Mouse (Mus musculus) forebrain, embryonic 13.5 days (tissue): Measurements from ENCODE around the gene Gbp2b. TPM values are rescaled to one million over a fixed set of nuclear protein-coding genes. Genes with fewer than 3 reads are reported as not detected.
"Not testable (repeated sequence)": the region's sequence is repeated elsewhere in the genome, so short reads cannot be mapped to it uniquely, and the experiment has no call there.

Source experiments
- ATAC-seq: fragments of 200-750 bp; cut with Nextera tagmentation; 2 replicates; pipeline ENCODE4 v1.8.0; 2017
- H3K27ac ChIP-seq: fragments of 300-500 bp; sonication (generic); 2 replicates; pipeline ENCODE4 v1.5.1; 2015; ENCODE audit warnings: inconsistent platforms, mild to moderate bottlenecking, moderate library complexity
- H3K27me3 ChIP-seq: fragments of 300-500 bp; sonication (generic); 2 replicates; pipeline ENCODE4 v1.6.1; 2015; ENCODE audit warnings: mild to moderate bottlenecking, inconsistent platforms
- H3K36me3 ChIP-seq: fragments of 300-500 bp; sonication (generic); 2 replicates; pipeline ENCODE4 v1.6.1; 2015; ENCODE audit warnings: mild to moderate bottlenecking, inconsistent platforms; ENCODE audit not compliant: poor library complexity, severe bottlenecking
- H3K4me1 ChIP-seq: fragments of 300-500 bp; sonication (generic); 2 replicates; pipeline ENCODE4 v1.6.1; 2015; ENCODE audit warnings: inconsistent platforms
- H3K4me2 ChIP-seq: fragments of 300-500 bp; sonication (generic); 2 replicates; pipeline ENCODE4 v1.6.1; 2015; ENCODE audit warnings: inconsistent platforms, mild to moderate bottlenecking, moderate library complexity
- H3K4me3 ChIP-seq: fragments of 300-500 bp; sonication (generic); 2 replicates; pipeline ENCODE4 v1.5.1; 2015; ENCODE audit warnings: mild to moderate bottlenecking, inconsistent platforms
- H3K9ac ChIP-seq: fragments of 300-500 bp; sonication (generic); 2 replicates; pipeline ENCODE4 v1.6.1; 2015; ENCODE audit warnings: mild to moderate bottlenecking, inconsistent platforms
- H3K9me3 ChIP-seq: fragments of 300-500 bp; sonication (generic); replicated peaks from 2 replicates; pipeline ENCODE4 v1.6.1; 2016; ENCODE audit warnings: inconsistent platforms
- WGBS: fragments of 180-500 bp; shearing (Covaris S2); methylation state at CpG from one replicate; pipeline ENCODE4 v1.1.7; 2015; 5-methylcytosine and 5-hydroxymethylcytosine counted together
- polyA plus RNA-seq: library from polyadenylated mRNA; unstranded; fragments of >200 nt; fragmentation: Nextera tagmentation; extraction: Ambion mirVana; gene quantifications from 2 replicates; pipeline ENCODE4 v1.2.1, GENCODE M21; 2015

Gene Gbp2b
- polyA plus RNA-seq: not detected in 2 replicates

GRCm38 (mm10) chr3:142594547-142594946, at the start of gene Gbp2b:
TSS of gene Gbp2b (plus strand) at chr3:142594847.
- Histone ChIP-seq H3K27ac (no peak within 1 kb of the TSS), H3K36me3 (no peaks in the 10 kb centered on the region), H3K4me2 (no peak within 1 kb of the TSS), H3K9me3 (no peaks in the 10 kb centered on the region), H3K4me3 (no peak within 1 kb of the TSS), H3K4me1 (no peaks in the 10 kb centered on the region), H3K27me3 (no peaks in the 10 kb centered on the region), H3K9ac (no peak within 1 kb of the TSS)
- 88% methylated on average over 1 of the region's 1 CpGs for WGBS
- ATAC-seq: no peak

GRCm38 (mm10) chr3:142546690-142547089, 48.0 kb upstream of the Gbp2b start:
- Histone ChIP-seq H3K4me2 (no peak overlapping the region), H3K4me1 (no peaks in the 10 kb centered on the region), H3K36me3 (no peaks in the 10 kb centered on the region), H3K27ac (no peak overlapping the region), H3K4me3 (no peak overlapping the region), H3K9ac (no peak overlapping the region), H3K27me3 (no peaks in the 10 kb centered on the region), H3K9me3 (no peaks in the 10 kb centered on the region)
- no peak for ATAC-seq
- 68% methylated on average over 3 of the region's 3 CpGs for WGBS

GRCm38 (mm10) chr3:142550052-142550676, 44.5 kb upstream of the Gbp2b start:
- 87% methylated on average over 3 of the region's 3 CpGs for WGBS
- ATAC-seq: no peak

GRCm38 (mm10) chr3:142554601-142555000, 40.0 kb upstream of the Gbp2b start:
- H3K9ac ChIP-seq: no peak overlapping the region
- 77% methylated on average over 1 of the region's 1 CpGs for WGBS
- 0 out of 2 replicates have a peak, but pooled peaks cover under 1% of the 10 kb centered on the region for H3K4me1 ChIP-seq
- no peaks in the 10 kb centered on the region for H3K36me3 ChIP-seq
- H3K4me3 ChIP-seq: no peak overlapping the region
- ATAC-seq: no peak
- H3K4me2 ChIP-seq: no peak overlapping the region
- H3K27ac ChIP-seq: no peak overlapping the region
- H3K9me3 ChIP-seq: no peaks in the 10 kb centered on the region
- H3K27me3 ChIP-seq: no peaks in the 10 kb centered on the region

More at GRCm38 (mm10) chr3:142550052-142550676, 44.5 kb upstream of the Gbp2b start:
- no peak overlapping the region for H3K4me3 ChIP-seq
- H3K9ac ChIP-seq: no peak overlapping the region
- no peak overlapping the region for H3K27ac ChIP-seq
- H3K4me2 ChIP-seq: no peak overlapping the region
- H3K9me3 ChIP-seq: no peaks in the 10 kb centered on the region
- no peaks in the 10 kb centered on the region for H3K4me1 ChIP-seq
- no peaks in the 10 kb centered on the region for H3K36me3 ChIP-seq
- H3K27me3 ChIP-seq: no peaks in the 10 kb centered on the region

GRCm38 (mm10) chr3:142555623-142556022, 39.0 kb upstream of the Gbp2b start:
- H3K4me2 ChIP-seq: no peak overlapping the region
- no peak for ATAC-seq
- peaks cover 5% of the 10 kb centered on the region; the same call in 1 of the 2 replicates for H3K4me1 ChIP-seq
- H3K9ac ChIP-seq: no peak overlapping the region
- H3K27me3 ChIP-seq: no peaks in the 10 kb centered on the region
- H3K36me3 ChIP-seq: no peaks in the 10 kb centered on the region
- 88% methylated on average over 11 of the region's 11 CpGs for WGBS
- no peak overlapping the region for H3K4me3 ChIP-seq
- no peak overlapping the region for H3K27ac ChIP-seq
- no peaks in the 10 kb centered on the region for H3K9me3 ChIP-seq

GRCm38 (mm10) chr3:142559632-142560228, 34.9 kb upstream of the Gbp2b start, which contains the start of gene Gbp3:
TSS of gene Gbp3 (plus strand) at chr3:142560026.
- WGBS: 33% methylated on average over 3 of the region's 3 CpGs
- Histone ChIP-seq H3K9ac (peak within 1 kb of the TSS; percentile 38; the same call in 1 of the 2 replicates), H3K4me3 (peak within 1 kb of the TSS; percentile 28), H3K4me2 (peak within 1 kb of the TSS; percentile 45), H3K9me3 (no peaks in the 10 kb centered on the region), H3K4me1 (peaks cover 5% of the 10 kb centered on the region; the same call in 1 of the 2 replicates), H3K36me3 (no peaks in the 10 kb centered on the region), H3K27ac (no peak within 1 kb of the TSS), H3K27me3 (no peaks in the 10 kb centered on the region)
- no peak for ATAC-seq

- H3K36me3 ChIP-seq: no peaks in the 10 kb centered on the region
- peaks cover 5% of the 10 kb centered on the region; the same call in 1 of the 2 replicates for H3K4me1 ChIP-seq
- H3K27me3 ChIP-seq: no peaks in the 10 kb centered on the region
- WGBS: 21% methylated on average over 12 of the region's 12 CpGs
- H3K4me3 ChIP-seq: peak overlapping the region; percentile 28
- H3K4me2 ChIP-seq: peak overlapping the region; percentile 45
- ATAC-seq: peak; percentile 93
- peak overlapping the region; percentile 38; the same call in 1 of the 2 replicates for H3K9ac ChIP-seq
- no peak overlapping the region for H3K27ac ChIP-seq
- no peaks in the 10 kb centered on the region for H3K9me3 ChIP-seq
These were observed 34.2 kb upstream of the Gbp2b start for GRCm38 (mm10) chr3:142560296-142560948.

GRCm38 (mm10) chr3:142561045-142561646, 33.5 kb upstream of the Gbp2b start:
- Histone ChIP-seq H3K4me1 (peaks cover 5% of the 10 kb centered on the region; the same call in 1 of the 2 replicates), H3K27me3 (no peaks in the 10 kb centered on the region), H3K36me3 (no peaks in the 10 kb centered on the region), H3K9me3 (no peaks in the 10 kb centered on the region), H3K4me3 (no peak overlapping the region), H3K4me2 (no peak overlapping the region), H3K9ac (no peak overlapping the region), H3K27ac (no peak overlapping the region)
- WGBS: 90% methylated on average over 14 of the region's 14 CpGs
- no peak for ATAC-seq

GRCm38 (mm10) chr3:142561666-142562065, 33.0 kb upstream of the Gbp2b start:
- no peak overlapping the region for H3K9ac ChIP-seq
- no peaks in the 10 kb centered on the region for H3K36me3 ChIP-seq
- no peak for ATAC-seq
- no peaks in the 10 kb centered on the region for H3K27me3 ChIP-seq
- H3K4me1 ChIP-seq: peaks cover 5% of the 10 kb centered on the region; the same call in 1 of the 2 replicates
- no peaks in the 10 kb centered on the region for H3K9me3 ChIP-seq
- no peak overlapping the region for H3K4me2 ChIP-seq
- H3K27ac ChIP-seq: no peak overlapping the region
- H3K4me3 ChIP-seq: no peak overlapping the region
- WGBS: 86% methylated on average over 7 of the region's 7 CpGs

- H3K4me2 ChIP-seq, H3K9me3 ChIP-seq, H3K27ac ChIP-seq, H3K36me3 ChIP-seq, H3K4me1 ChIP-seq, H3K9ac ChIP-seq, H3K27me3 ChIP-seq, H3K4me3 ChIP-seq, ATAC-seq: not testable (repeated sequence)
- 56% methylated on average over 5 of the region's 5 CpGs for WGBS
These were observed 27.2 kb upstream of the Gbp2b start for GRCm38 (mm10) chr3:142567490-142567889.

GRCm38 (mm10) chr3:142570738-142571137, 23.9 kb upstream of the Gbp2b start:
- no peaks in the 10 kb centered on the region for H3K4me1 ChIP-seq
- H3K27ac ChIP-seq: no peak overlapping the region
- H3K27me3 ChIP-seq: no peaks in the 10 kb centered on the region
- H3K9me3 ChIP-seq: no peaks in the 10 kb centered on the region
- WGBS: 92% methylated on average over 4 of the region's 4 CpGs
- no peak overlapping the region for H3K4me3 ChIP-seq
- H3K4me2 ChIP-seq: no peak overlapping the region
- H3K36me3 ChIP-seq: no peaks in the 10 kb centered on the region
- H3K9ac ChIP-seq: no peak overlapping the region
- no peak for ATAC-seq

GRCm38 (mm10) chr3:142577108-142577507, 17.5 kb upstream of the Gbp2b start:
- H3K4me3 ChIP-seq: no peak overlapping the region
- no peaks in the 10 kb centered on the region for H3K27me3 ChIP-seq
- 87% methylated on average over 3 of the region's 3 CpGs for WGBS
- no peak for ATAC-seq
- H3K4me1 ChIP-seq: no peaks in the 10 kb centered on the region
- no peaks in the 10 kb centered on the region for H3K9me3 ChIP-seq
- H3K9ac ChIP-seq: no peak overlapping the region
- H3K4me2 ChIP-seq: no peak overlapping the region
- H3K27ac ChIP-seq: no peak overlapping the region
- no peaks in the 10 kb centered on the region for H3K36me3 ChIP-seq
